In genomic region chr16:54498270-54498669, GRCm38 (mm10) we compare ENCODE assay signal across 21 mouse cellular contexts.
"Had no signal": no experiment of that assay in that cellular context is flagged by ENCODE, and none has a peak within 500 bp of the region (broad histone marks: within the 10 kb centered on the region; RNA-seq: fewer than 3 reads in every experiment).

No protein-coding gene starts in this region.

- H3K9me3 ChIP-seq: lung, embryonic 15.5 days; megakaryocyte, embryonic 14.5 days; midbrain, embryonic 13.5 days; midbrain, embryonic 15.5 days; neural tube, embryonic 13.5 days; neural tube, embryonic 15.5 days had no signal

- ATAC-seq: lung, postnatal 0 days; midbrain, embryonic 13.5 days; midbrain, embryonic 15.5 days had no signal

- H3K9ac ChIP-seq: lung, embryonic 15.5 days; midbrain, embryonic 13.5 days; midbrain, embryonic 15.5 days; neural tube, embryonic 13.5 days; neural tube, embryonic 15.5 days had no signal

- H3K27ac ChIP-seq: lung, embryonic 15.5 days; macrophage; midbrain, embryonic 13.5 days; midbrain, embryonic 15.5 days; neural tube, embryonic 13.5 days; neural tube, embryonic 15.5 days had no signal

- H3K4me3 ChIP-seq: lung, embryonic 15.5 days; megakaryocyte, embryonic 14.5 days; midbrain, embryonic 13.5 days; midbrain, embryonic 15.5 days; myocyte; neural tube, embryonic 13.5 days; neural tube, embryonic 15.5 days had no signal

- H3K36me3 ChIP-seq: lung, embryonic 15.5 days; midbrain, embryonic 13.5 days; midbrain, embryonic 15.5 days; neural tube, embryonic 13.5 days; neural tube, embryonic 15.5 days had no signal

- H3K4me2 ChIP-seq: lung, embryonic 15.5 days; midbrain, embryonic 11.5 days; midbrain, embryonic 13.5 days; midbrain, embryonic 15.5 days; neural tube, embryonic 13.5 days; neural tube, embryonic 15.5 days had no signal

- DNase-seq: lung, adult 2 months; lung, postnatal 14 days; lung, postnatal 36 days; retina, postnatal 1 day; right cerebral cortex, adult 18-20 months; right cerebral cortex, postnatal 25 days; right cerebral cortex, postnatal 4 days; spleen, adult 18-20 months; thymus, adult 2 months; thymus, postnatal 25 days; thymus, postnatal 4 days had no signal

- H3K27me3 ChIP-seq: lung, embryonic 15.5 days; megakaryocyte, embryonic 14.5 days; midbrain, embryonic 13.5 days; midbrain, embryonic 15.5 days; neural tube, embryonic 13.5 days; neural tube, embryonic 15.5 days had no signal

- H3K4me1 ChIP-seq: lung, embryonic 15.5 days; megakaryocyte, embryonic 14.5 days; midbrain, embryonic 13.5 days; midbrain, embryonic 15.5 days; neural tube, embryonic 13.5 days; neural tube, embryonic 15.5 days had no signal
